Mouse (Mus musculus) liver, adult 2 months (tissue): Measurements from ENCODE around the gene Rnf34.

ENCODE experiments used
- CTCF ChIP-seq: fragments of 200-500 bp; IDR thresholded peaks from 2 replicates; pipeline ENCODE4 v1.5.1; 2011; ENCODE audit warnings: low read depth, low read length, control low read depth
- POLR2A ChIP-seq: fragments of 200-500 bp; IDR thresholded peaks from 2 replicates; pipeline ENCODE4 v1.6.1; 2011; ENCODE audit warnings: low read length, control low read depth; ENCODE audit not compliant: insufficient read depth; ENCODE audit errors: extremely low read depth

- no peak for TF ChIP-seq POLR2A
- no peak for TF ChIP-seq CTCF
These were observed 33.9 kb downstream of the Rnf34 start for GRCm38 (mm10) chr5:122883652-122884235.
